In genomic region chr5:142962444-142962961, GRCm38 (mm10) we compare ENCODE assay signal across 9 mouse cellular contexts. TPM values are rescaled to one million over a fixed set of nuclear protein-coding genes. Genes with fewer than 3 reads are reported as not detected.
DNase-seq lines count a peak whose midpoint lies in the region; ATAC-seq lines count a peak whose summit lies in the region.
"Had no signal": no experiment of that assay in that cellular context is flagged by ENCODE, and none has a peak within 500 bp of the region (broad histone marks: within the 10 kb centered on the region; RNA-seq: fewer than 3 reads in every experiment).

No protein-coding gene starts in this region.

- no peak for DNase-seq in heart, adult 9 months (ENCODE audit: low spot score in 2 of 2)
- peak; percentile 45 for DNase-seq in brain, adult 2 months (ENCODE audit: low read depth, low spot score)
- DNase-seq in hindbrain, embryonic 14.5 days (ENCODE audit: low spot score) = no peak
- DNase-seq in left cerebral cortex, adult 18-20 months (ENCODE audit: low spot score in 2 of 2) = no peak
- no peak for DNase-seq in cerebellum, postnatal 36 days
- DNase-seq in left cerebral cortex, adult 8-10 months (ENCODE audit: low spot score in 2 of 2) = no peak

- WGBS in heart, embryonic 11.5 days (ENCODE audit: insufficient replicate concordance) = 4% methylated on average over 11 of the region's 11 CpGs
- WGBS in hindbrain, embryonic 14.5 days = 1% methylated on average over 11 of the region's 11 CpGs
- WGBS in liver, embryonic 16.5 days (ENCODE audit: insufficient replicate concordance) = 15% methylated on average over 11 of the region's 11 CpGs

- H3K4me1 ChIP-seq in heart, embryonic 11.5 days (ENCODE audit: control insufficient read depth, insufficient read depth, low read length) = peaks cover 28% of the 10 kb centered on the region
- H3K4me1 ChIP-seq in hindbrain, embryonic 14.5 days (replicated peaks; ENCODE audit: control insufficient read depth, insufficient read depth, low read length) = peaks cover 32% of the 10 kb centered on the region
- H3K4me1 ChIP-seq in liver, embryonic 16.5 days (ENCODE audit: control insufficient read depth, low read depth, low read length) = peaks cover 12% of the 10 kb centered on the region

- peak overlapping the region; percentile 87 for H3K4me2 ChIP-seq in heart, embryonic 11.5 days
- H3K4me2 ChIP-seq in hindbrain, embryonic 14.5 days (replicated peaks) = peak overlapping the region; percentile 75
- H3K4me2 ChIP-seq in liver, embryonic 16.5 days (ENCODE audit: low read depth, low read length) = peak overlapping the region; percentile 46

- H3K27ac ChIP-seq in heart, embryonic 11.5 days (ENCODE audit: low read depth, low read length) = peak overlapping the region; percentile 95
- peak overlapping the region; percentile 90 for H3K27ac ChIP-seq in hindbrain, embryonic 14.5 days
- peak overlapping the region; percentile 69 for H3K27ac ChIP-seq in liver, embryonic 16.5 days (ENCODE audit: low read length)

- H3K4me3 ChIP-seq in heart, embryonic 11.5 days (ENCODE audit: low read depth, low read length) = peak overlapping the region; percentile 90
- H3K4me3 ChIP-seq in hindbrain, embryonic 14.5 days (replicated peaks; ENCODE audit: low read length) = peak overlapping the region; percentile 59
- peak overlapping the region; percentile 56 for H3K4me3 ChIP-seq in liver, embryonic 16.5 days (ENCODE audit: low read depth, low read length)

- no peaks in the 10 kb centered on the region for H3K27me3 ChIP-seq in heart, embryonic 11.5 days (ENCODE audit: control insufficient read depth, insufficient read depth, low read length)
- H3K27me3 ChIP-seq in hindbrain, embryonic 14.5 days (ENCODE audit: control insufficient read depth, insufficient read depth, low read length) = no peaks in the 10 kb centered on the region
- H3K27me3 ChIP-seq in liver, embryonic 16.5 days (ENCODE audit: control insufficient read depth, insufficient read depth, low read depth, low read length) = peaks cover 52% of the 10 kb centered on the region

- peak overlapping the region; percentile 96 for H3K9ac ChIP-seq in heart, embryonic 11.5 days (ENCODE audit: low read depth, low read length)
- H3K9ac ChIP-seq in hindbrain, embryonic 14.5 days = peak overlapping the region; percentile 89
- H3K9ac ChIP-seq in liver, embryonic 16.5 days (ENCODE audit: low read depth, low read length) = peak overlapping the region; percentile 43

- H3K9me3 ChIP-seq in heart, embryonic 11.5 days (replicated peaks; ENCODE audit: control insufficient read depth, low read length) = no peaks in the 10 kb centered on the region
- H3K9me3 ChIP-seq in hindbrain, embryonic 14.5 days (ENCODE audit: control insufficient read depth, low read length) = no peaks in the 10 kb centered on the region
- H3K9me3 ChIP-seq in liver, embryonic 16.5 days (replicated peaks; ENCODE audit: control insufficient read depth, low read length) = no peaks in the 10 kb centered on the region

- ATAC-seq in heart, embryonic 11.5 days (replicated peaks; ENCODE audit: insufficient number of reproducible peaks, low FRiP score, low TSS enrichment) = no peak
- ATAC-seq in hindbrain, embryonic 14.5 days (ENCODE audit: low FRiP score) = 0 out of 2 replicates have a peak, but pooled peaks have one; percentile 1
- ATAC-seq in liver, embryonic 16.5 days (ENCODE audit: low read depth) = peak; percentile 35

- peaks cover 5% of the 10 kb centered on the region for H3K36me3 ChIP-seq in heart, embryonic 11.5 days (ENCODE audit: control insufficient read depth, insufficient read depth, low read length)
- peaks cover 15% of the 10 kb centered on the region for H3K36me3 ChIP-seq in hindbrain, embryonic 14.5 days (replicated peaks; ENCODE audit: control insufficient read depth, insufficient read depth)
- no peaks in the 10 kb centered on the region for H3K36me3 ChIP-seq in liver, embryonic 16.5 days (ENCODE audit: control insufficient read depth, insufficient read depth)
- H3K36me3 ChIP-seq: G1E had no signal

RNA-seq across cellular contexts. Expression of gene Fscn1, which starts 2.4 kb away (rescaled TPM):
- 180 and 186 TPM in 2 replicates for polyA plus RNA-seq in heart, embryonic 11.5 days (2014; fragmentation: Nextera tagmentation; extraction: Ambion mirVana)
- polyA plus RNA-seq in hindbrain, embryonic 14.5 days (2014; fragmentation: Nextera tagmentation; extraction: Ambion mirVana) = 459 and 508 TPM in 2 replicates
- 19.6 and 20.4 TPM in 2 replicates for polyA plus RNA-seq in liver, embryonic 16.5 days (2015; fragmentation: Nextera tagmentation; extraction: Ambion mirVana)
- total RNA-seq in left cerebral cortex, adult 18-20 months (2021) = 100 to 1,000 TPM; 280 to 311 TPM
- 100 to 1,000 TPM; 218 to 276 (median 259) TPM for total RNA-seq in left cerebral cortex, adult 8-10 months (2022)
- total RNA-seq: G1E had no signal
- polyA plus RNA-seq: G1E had no signal

RNA-seq across cellular contexts. Expression of gene Actb, which starts 55.9 kb away (rescaled TPM):
- polyA plus RNA-seq in heart, embryonic 11.5 days (2014; fragmentation: Nextera tagmentation; extraction: Ambion mirVana) = 7,480 and 8,290 TPM in 2 replicates
- polyA plus RNA-seq in hindbrain, embryonic 14.5 days (2014; fragmentation: Nextera tagmentation; extraction: Ambion mirVana) = 13,534 and 14,549 TPM in 2 replicates
- 6,197 and 6,568 TPM in 2 replicates for polyA plus RNA-seq in liver, embryonic 16.5 days (2015; fragmentation: Nextera tagmentation; extraction: Ambion mirVana)
- 1,000 to 10,000 TPM; 2,346 to 2,379 TPM for total RNA-seq in left cerebral cortex, adult 18-20 months (2021)
- total RNA-seq in left cerebral cortex, adult 8-10 months (2022) = 1,000 to 10,000 TPM; 2,552 to 2,721 (median 2,651) TPM

Comparison
In these comparisons a context has a peak if more than half of its experiments do, and no peak if none do; other contexts are left out.
1. H3K9ac ChIP-seq: peak in every context shown above with its lines; median percentile 96 in heart, embryonic 11.5 days; 89 in hindbrain, embryonic 14.5 days; 43 in liver, embryonic 16.5 days.